Mouse (Mus musculus): ENCODE measurements around the gene Spdye4c. TPM values are rescaled to one million over a fixed set of nuclear protein-coding genes. Genes with fewer than 3 reads are reported as not detected.

Gene Spdye4c
- total RNA-seq, 2 experiments from 2014 or later: not detected

DNA sequence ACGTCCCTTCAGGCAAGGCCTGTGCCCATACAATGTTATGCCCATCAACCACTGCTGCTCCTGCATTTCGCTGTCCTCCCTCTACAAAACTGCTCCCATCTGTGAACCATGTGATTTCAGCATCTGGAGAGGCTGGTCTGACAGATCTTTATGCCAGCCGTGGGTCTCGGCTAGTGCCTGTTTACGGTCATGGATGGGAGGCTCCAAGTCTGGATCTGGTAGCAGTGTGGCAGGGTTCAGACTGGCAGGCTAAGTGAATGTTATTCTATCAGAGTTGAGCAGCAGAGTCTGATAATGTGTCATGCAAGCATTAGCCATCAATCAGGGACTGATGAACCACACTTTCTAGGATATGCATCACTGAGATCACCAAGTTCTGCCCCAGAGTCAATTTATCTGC is 8.1 kb upstream of the Spdye4c start:
- intact Hi-C loops (cut with DNase I): loop anchor here (10.0 kb wide), 1 partner anchor 878 kb away; no protein-coding TSS in a partner anchor

DNA sequence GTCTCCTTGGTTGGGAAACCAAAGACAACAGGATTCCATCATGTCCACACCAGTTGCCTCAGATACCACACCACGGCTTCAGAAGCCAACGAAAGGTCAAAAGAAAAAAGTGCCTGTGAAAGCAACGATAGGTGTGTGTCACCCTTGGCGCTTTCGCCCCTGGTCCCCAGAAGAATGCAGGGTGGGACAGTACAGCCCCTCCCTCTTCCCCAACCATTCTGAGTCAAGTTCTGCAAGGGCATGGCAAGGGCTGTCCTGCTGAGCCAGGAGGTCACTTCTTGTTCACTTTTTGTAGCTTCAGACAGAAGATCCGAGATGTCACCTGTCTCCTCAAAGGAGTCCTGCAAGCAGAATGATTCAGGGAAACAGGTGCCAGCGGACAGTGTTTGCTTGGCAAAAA is 1.3 kb downstream of the Spdye4c start:
- DNase-seq (ENCODE audit: low spot score in 2 of 2): no peak
- intact Hi-C loops (cut with DNase I): no loop called here

More for the DNA sequence above, 8.1 kb upstream of the Spdye4c start:
- DNase-seq (ENCODE audit: low spot score in 2 of 2): no peak

DNA sequence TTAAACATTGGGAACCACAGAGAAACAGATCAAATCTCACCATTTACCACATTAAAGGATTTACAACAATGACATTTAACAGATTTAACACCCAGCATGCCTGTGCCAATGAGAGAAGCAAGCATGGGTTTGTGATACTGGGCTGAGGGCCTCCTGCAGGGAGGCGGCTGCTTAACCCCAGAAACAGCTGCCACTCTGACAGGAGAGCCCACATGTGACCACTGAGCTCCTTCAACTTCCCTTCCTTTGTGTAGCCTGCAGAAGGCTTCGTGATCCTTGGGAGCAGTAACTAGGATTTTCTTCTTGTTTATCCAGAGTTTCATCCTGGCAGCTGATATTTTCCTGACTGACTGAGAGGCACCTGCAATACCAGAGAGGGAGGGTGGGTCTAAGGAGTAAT is 10.5 kb downstream of the Spdye4c start:
- DNase-seq (ENCODE audit: low spot score in 2 of 2): no peak
- intact Hi-C loops (cut with DNase I): no loop called here

DNA sequence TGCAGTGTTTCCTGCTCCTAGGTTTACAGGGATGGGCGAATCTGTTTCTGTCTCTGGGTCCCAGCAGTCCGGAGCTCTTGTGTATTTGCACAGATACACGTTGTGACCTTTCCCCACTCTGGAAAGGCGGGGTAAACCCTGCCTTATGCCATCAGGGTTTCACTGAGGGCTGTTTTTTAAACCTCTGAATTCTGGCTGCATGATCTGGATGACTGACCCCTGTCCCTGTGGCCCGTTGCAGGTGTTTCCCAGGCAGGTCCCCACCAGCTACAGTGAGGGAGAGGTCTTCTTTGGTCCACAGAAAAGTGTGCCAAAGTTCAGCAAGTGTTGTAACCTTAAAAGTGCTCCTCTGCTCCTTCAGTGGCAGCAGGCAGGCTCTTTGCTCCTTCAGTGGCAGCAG is 18.3 kb downstream of the Spdye4c start:
- intact Hi-C loops (cut with DNase I): no loop called here
- no peak for DNase-seq (ENCODE audit: low spot score in 2 of 2)

DNA sequence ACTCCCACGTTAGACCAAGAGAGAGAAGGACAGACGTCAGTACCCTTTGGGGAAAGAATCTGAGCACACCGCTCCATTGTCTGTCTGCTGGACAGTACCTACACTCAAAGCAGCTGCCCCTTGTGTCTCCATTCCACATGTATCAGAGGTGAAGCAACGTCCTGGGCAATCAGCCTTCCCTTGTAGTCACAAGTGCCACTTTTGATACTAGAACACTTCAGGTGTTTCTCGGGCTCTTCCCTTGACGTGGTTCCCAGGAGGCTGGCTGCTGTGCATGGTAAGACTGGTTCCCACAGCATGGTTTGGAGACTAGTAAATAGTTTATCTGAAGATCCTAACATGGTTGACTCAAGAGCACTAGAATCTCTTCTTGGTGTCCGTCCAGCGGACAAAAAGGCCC is 20.2 kb downstream of the Spdye4c start:
- intact Hi-C loops (cut with DNase I): no loop called here
- DNase-seq (ENCODE audit: low spot score in 2 of 2): no peak

DNA sequence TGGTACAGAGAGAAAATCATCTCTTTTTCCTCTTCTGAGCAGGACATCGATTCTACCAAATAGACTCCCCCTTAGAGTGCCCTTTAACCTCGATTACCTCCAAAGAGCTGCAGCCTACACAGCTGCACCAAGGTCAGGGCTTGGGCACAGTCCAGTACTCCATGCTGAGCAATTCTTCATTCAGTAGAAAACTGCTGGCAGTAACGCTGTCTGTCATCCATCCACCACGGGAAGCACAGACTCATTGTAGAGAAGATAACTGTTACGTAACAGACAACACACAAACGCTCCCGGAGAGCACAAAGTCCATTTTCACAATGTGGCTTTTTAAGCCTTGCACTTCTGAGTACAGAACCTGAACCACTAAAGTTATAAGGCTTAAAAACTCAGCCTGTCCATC is 21.3 kb downstream of the Spdye4c start:
- DNase-seq (ENCODE audit: low spot score in 2 of 2): no peak
- intact Hi-C loops (cut with DNase I): no loop called here

DNA sequence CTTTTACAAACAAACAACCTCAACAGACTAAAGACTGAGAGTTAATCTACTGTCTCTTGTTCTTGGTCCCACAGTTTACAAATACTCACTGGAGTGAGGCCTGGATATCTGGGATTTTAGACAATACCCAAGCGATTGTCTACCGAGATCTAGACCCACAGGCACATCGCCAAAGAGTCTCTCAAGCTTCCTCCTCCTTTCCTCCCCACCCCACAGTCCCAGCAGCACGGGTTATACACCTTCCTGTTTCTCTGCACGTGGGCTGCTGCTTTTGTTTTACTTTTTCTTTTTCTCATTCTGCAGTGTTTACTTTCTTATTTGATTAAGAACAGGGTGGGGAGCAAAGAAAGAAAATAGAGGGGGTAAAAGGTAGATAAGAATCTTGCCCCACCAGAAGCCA is 22.4 kb downstream of the Spdye4c start:
- no peak for DNase-seq (ENCODE audit: low spot score in 2 of 2)
- intact Hi-C loops (cut with DNase I): no loop called here

DNA sequence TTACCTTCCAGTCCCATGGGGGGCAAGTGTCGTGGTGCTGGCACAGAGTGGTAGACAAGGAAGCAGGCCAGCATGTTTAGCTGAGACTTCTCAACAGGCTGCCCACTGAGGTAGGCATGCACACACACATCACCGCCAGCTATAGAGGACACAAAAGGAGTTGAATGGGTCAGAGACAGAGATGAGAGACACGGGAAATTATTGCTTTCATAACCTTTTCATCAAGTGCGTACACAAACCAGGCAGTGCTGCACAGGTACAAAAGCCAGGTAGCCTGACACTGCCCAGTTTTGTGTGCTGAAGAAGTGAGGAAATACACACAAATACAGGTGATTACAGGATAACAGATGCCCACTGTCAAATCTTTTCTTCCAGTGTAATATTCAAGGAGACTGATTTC is 24.4 kb downstream of the Spdye4c start:
- intact Hi-C loops (cut with DNase I): no loop called here
- no peak for DNase-seq (ENCODE audit: low spot score in 2 of 2)

DNA sequence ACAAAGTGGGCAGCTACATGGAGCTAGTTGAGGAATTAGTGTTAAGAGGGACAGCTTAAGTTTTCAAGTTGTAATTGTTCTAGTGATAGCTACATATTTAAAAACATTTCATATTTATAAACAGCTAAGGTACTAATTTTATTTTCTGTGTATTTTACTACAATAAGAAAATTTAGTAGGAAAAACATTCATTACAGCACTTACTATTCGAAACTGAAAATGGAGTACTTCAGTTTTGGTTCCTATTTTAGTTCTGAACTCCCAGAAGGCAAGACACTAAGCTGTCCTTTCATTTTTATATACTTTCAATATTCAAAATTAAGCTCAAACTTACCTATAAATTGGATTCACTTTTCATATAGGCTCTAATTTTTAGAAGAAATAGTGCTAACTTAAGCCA is 29.6 kb downstream of the Spdye4c start:
- intact Hi-C loops (cut with DNase I): loop anchor here (5.0 to 10.0 kb wide), 3 partner anchors 37 to 1386 kb away; no protein-coding TSS in a partner anchor

More for the DNA sequence above, 29.6 kb downstream of the Spdye4c start:
- no peak for DNase-seq (ENCODE audit: low spot score in 2 of 2)

Other genes starting within 250 kb of the Spdye4c start
- 10 to 100 TPM; 59.3 to 67.9 TPM for gene Anapc1, start 96.2 kb downstream of the Spdye4c start, total RNA-seq (2021)
- gene Mertk, start 107.7 kb downstream of the Spdye4c start, total RNA-seq (2021): 10 to 100 TPM; 32.3 to 36.8 TPM
- gene Tmem87b, start 226.9 kb downstream of the Spdye4c start, total RNA-seq (2021): 10 to 100 TPM; 34.9 to 35.7 TPM

Measured in left cerebral cortex, postnatal 25 days (tissue).